Mouse (Mus musculus): Measurements from ENCODE around the gene Trim17.

The Trim17 gene

GRCm38 (mm10) chr11:58954420-58955142 lies at the start of gene Trim17, which contains the start of gene Hist3h2a:
Trim17 (plus strand) TSS chr11:58954685.
Hist3h2a (plus strand) TSS chr11:58954685.
- peak; percentile 94 for DNase-seq (ENCODE audit: low spot score)

- peak; percentile 89 for DNase-seq (ENCODE audit: low spot score)
These were observed 49.6 kb upstream of the Trim17 start for GRCm38 (mm10) chr11:58904838-58905237.

- DNase-seq (ENCODE audit: low spot score): no peak
These were observed 40.7 kb upstream of the Trim17 start for GRCm38 (mm10) chr11:58913776-58914175.

- no peak for DNase-seq (ENCODE audit: low spot score)
These were observed 39.9 kb upstream of the Trim17 start for GRCm38 (mm10) chr11:58914461-58915028.

- DNase-seq (ENCODE audit: low spot score): peak; percentile 80
These were observed 37.4 kb upstream of the Trim17 start for GRCm38 (mm10) chr11:58916879-58917744.

- peak; percentile 87 for DNase-seq (ENCODE audit: low spot score)
These were observed 36.6 kb upstream of the Trim17 start, which contains the start of gene Btnl10 for GRCm38 (mm10) chr11:58917745-58918366. Btnl10 (plus strand) TSS chr11:58917908.

GRCm38 (mm10) chr11:58918759-58919158 lies 35.7 kb upstream of the Trim17 start:
- no peak for DNase-seq (ENCODE audit: low spot score)

GRCm38 (mm10) chr11:58922420-58922819 lies 32.1 kb upstream of the Trim17 start:
- no peak for DNase-seq (ENCODE audit: low spot score)

- DNase-seq (ENCODE audit: low spot score): no peak
These were observed 27.8 kb upstream of the Trim17 start for GRCm38 (mm10) chr11:58926651-58927050.

- DNase-seq (ENCODE audit: low spot score): no peak
These were observed 27.4 kb upstream of the Trim17 start for GRCm38 (mm10) chr11:58927053-58927452.

- DNase-seq (ENCODE audit: low spot score): peak; percentile 84
These were observed 26.5 kb upstream of the Trim17 start for GRCm38 (mm10) chr11:58927790-58928651.

GRCm38 (mm10) chr11:58929055-58929454 lies 25.4 kb upstream of the Trim17 start:
- DNase-seq (ENCODE audit: low spot score): no peak

GRCm38 (mm10) chr11:58929641-58930040 lies 24.8 kb upstream of the Trim17 start:
- DNase-seq (ENCODE audit: low spot score): no peak

GRCm38 (mm10) chr11:58930254-58930653 lies 24.2 kb upstream of the Trim17 start:
- DNase-seq (ENCODE audit: low spot score): no peak

- DNase-seq (ENCODE audit: low spot score): no peak
These were observed 22.9 kb upstream of the Trim17 start for GRCm38 (mm10) chr11:58931576-58931975.

GRCm38 (mm10) chr11:58937909-58938308 lies 16.6 kb upstream of the Trim17 start:
- DNase-seq (ENCODE audit: low spot score): peak; percentile 67

- peak; percentile 93 for DNase-seq (ENCODE audit: low spot score)
These were observed 16.0 kb upstream of the Trim17 start, which contains the start of gene Rnf187 for GRCm38 (mm10) chr11:58938322-58939087. Rnf187 (minus strand) TSS chr11:58938916.

- no peak for DNase-seq (ENCODE audit: low spot score)
These were observed 15.4 kb upstream of the Trim17 start for GRCm38 (mm10) chr11:58939088-58939439.

GRCm38 (mm10) chr11:58944136-58944535 lies 10.3 kb upstream of the Trim17 start:
- no peak for DNase-seq (ENCODE audit: low spot score)

GRCm38 (mm10) chr11:58947306-58947705 lies 7.2 kb upstream of the Trim17 start:
- no peak for DNase-seq (ENCODE audit: low spot score)

Data from testis, postnatal 14 days (tissue).